Mouse (Mus musculus): Measurements from ENCODE around the gene Smad3. TPM values are rescaled to one million over a fixed set of nuclear protein-coding genes. Genes with fewer than 3 reads are reported as not detected.

Gene Smad3
- polyA plus RNA-seq, 1 experiment from 2014 or later: 24.5 TPM

GRCm38 (mm10) chr9:63678076-63678475 is 79.7 kb downstream of the Smad3 start:
- WGBS: 100% methylated on average over 1 of the region's 1 CpGs
- Histone ChIP-seq H3K36me3 (no peaks in the 10 kb centered on the region), H3K4me2 (replicated peaks) (no peak overlapping the region), H3K4me1 (peaks cover 3% of the 10 kb centered on the region; the same call in 1 of the 2 replicates), H3K4me3 (no peak overlapping the region), H3K9ac (no peak overlapping the region), H3K9me3 (no peaks in the 10 kb centered on the region), H3K27ac (no peak overlapping the region), H3K27me3 (replicated peaks) (no peaks in the 10 kb centered on the region)
- no peak for ATAC-seq (ENCODE audit: low FRiP score, low read depth)

DNA sequence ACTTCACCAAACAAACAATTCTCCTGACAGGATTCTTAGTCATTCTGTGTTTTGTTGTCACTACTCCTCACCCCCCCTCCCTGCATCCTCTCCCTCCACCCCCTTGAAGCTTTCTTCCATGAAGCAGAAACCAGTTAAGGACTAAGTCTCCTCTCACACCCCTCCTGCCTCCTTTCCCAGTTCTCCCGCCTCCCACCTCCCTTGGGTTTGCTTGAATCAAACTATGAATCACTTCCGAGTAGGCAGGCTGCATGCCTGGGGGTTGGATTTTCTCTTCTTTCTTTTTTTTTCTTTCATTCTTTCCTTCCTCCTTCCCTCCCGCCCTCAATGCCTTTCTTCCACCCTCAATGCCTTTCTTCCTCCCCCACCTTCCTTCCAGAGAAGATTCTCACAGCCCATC is 80.2 kb downstream of the Smad3 start:
- H3K4me1 ChIP-seq: peaks cover 4% of the 10 kb centered on the region; the same call in 1 of the 2 replicates
- ATAC-seq (ENCODE audit: low FRiP score, low read depth): no peak
- no peak overlapping the region for H3K4me2 ChIP-seq (replicated peaks)
- no peak overlapping the region for H3K27ac ChIP-seq
- no peaks in the 10 kb centered on the region for H3K9me3 ChIP-seq
- H3K9ac ChIP-seq: no peak overlapping the region
- H3K36me3 ChIP-seq: no peaks in the 10 kb centered on the region
- WGBS: 69% methylated on average over 3 of the region's 3 CpGs
- H3K4me3 ChIP-seq: no peak overlapping the region
- no peaks in the 10 kb centered on the region for H3K27me3 ChIP-seq (replicated peaks)

- WGBS: 89% methylated on average over 10 of the region's 10 CpGs
- H3K9me3 ChIP-seq: no peaks in the 10 kb centered on the region
- H3K9ac ChIP-seq: no peak overlapping the region
- ATAC-seq (ENCODE audit: low FRiP score, low read depth): no peak
- peaks cover 4% of the 10 kb centered on the region; the same call in 1 of the 2 replicates for H3K4me1 ChIP-seq
- H3K36me3 ChIP-seq: no peaks in the 10 kb centered on the region
- H3K4me2 ChIP-seq (replicated peaks): no peak overlapping the region
- no peaks in the 10 kb centered on the region for H3K27me3 ChIP-seq (replicated peaks)
- no peak overlapping the region for H3K27ac ChIP-seq
- H3K4me3 ChIP-seq: no peak overlapping the region
These were observed 83.2 kb downstream of the Smad3 start for GRCm38 (mm10) chr9:63674613-63675012.

DNA sequence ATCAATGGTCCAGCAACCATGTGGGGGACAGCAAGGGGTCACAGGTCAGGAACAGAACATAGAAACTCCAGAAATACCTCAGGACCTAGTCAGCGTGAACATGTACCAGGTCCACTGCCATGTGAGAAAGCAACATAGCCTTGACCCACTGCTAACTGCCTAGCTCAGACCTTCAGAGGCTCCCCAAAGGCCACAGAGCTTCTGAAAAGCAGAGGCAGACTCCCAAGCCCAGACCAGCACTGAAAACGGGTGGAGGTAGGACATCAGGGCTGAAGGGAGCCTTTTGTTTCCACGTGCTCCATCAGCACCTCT is 84.3 kb downstream of the Smad3 start:
- peaks cover 12% of the 10 kb centered on the region for H3K4me1 ChIP-seq
- H3K9ac ChIP-seq: no peak overlapping the region
- 80% methylated on average over 3 of the region's 3 CpGs for WGBS
- no peaks in the 10 kb centered on the region for H3K9me3 ChIP-seq
- H3K27ac ChIP-seq: no peak overlapping the region
- no peaks in the 10 kb centered on the region for H3K36me3 ChIP-seq
- no peak overlapping the region for H3K4me3 ChIP-seq
- no peak for ATAC-seq (ENCODE audit: low FRiP score, low read depth)
- H3K4me2 ChIP-seq (replicated peaks): no peak overlapping the region
- no peaks in the 10 kb centered on the region for H3K27me3 ChIP-seq (replicated peaks)

GRCm38 (mm10) chr9:63672797-63673493 is 84.8 kb downstream of the Smad3 start:
- H3K27ac ChIP-seq: no peak overlapping the region
- 82% methylated on average over 8 of the region's 8 CpGs for WGBS
- ATAC-seq (ENCODE audit: low FRiP score, low read depth): no peak
- H3K9ac ChIP-seq: no peak overlapping the region
- peaks cover 15% of the 10 kb centered on the region for H3K4me1 ChIP-seq
- no peaks in the 10 kb centered on the region for H3K9me3 ChIP-seq
- H3K27me3 ChIP-seq (replicated peaks): no peaks in the 10 kb centered on the region
- no peak overlapping the region for H3K4me2 ChIP-seq (replicated peaks)
- H3K36me3 ChIP-seq: no peaks in the 10 kb centered on the region
- H3K4me3 ChIP-seq: no peak overlapping the region

- Histone ChIP-seq H3K4me2 (replicated peaks) (no peak overlapping the region), H3K4me3 (no peak overlapping the region), H3K27ac (no peak overlapping the region), H3K9ac (no peak overlapping the region), H3K27me3 (replicated peaks) (no peaks in the 10 kb centered on the region), H3K36me3 (no peaks in the 10 kb centered on the region), H3K9me3 (no peaks in the 10 kb centered on the region), H3K4me1 (peaks cover 43% of the 10 kb centered on the region)
- ATAC-seq (ENCODE audit: low FRiP score, low read depth): no peak
- WGBS: 94% methylated on average over 7 of the region's 7 CpGs
These were observed 88.0 kb downstream of the Smad3 start for GRCm38 (mm10) chr9:63669816-63670215.

GRCm38 (mm10) chr9:63668621-63669020 is 89.2 kb downstream of the Smad3 start:
- ATAC-seq (ENCODE audit: low FRiP score, low read depth): no peak
- WGBS: 44% methylated on average over 1 of the region's 1 CpGs
- Histone ChIP-seq H3K27ac (no peak overlapping the region), H3K4me1 (peaks cover 45% of the 10 kb centered on the region), H3K27me3 (replicated peaks) (no peaks in the 10 kb centered on the region), H3K36me3 (no peaks in the 10 kb centered on the region), H3K9ac (no peak overlapping the region), H3K4me2 (replicated peaks) (no peak overlapping the region), H3K4me3 (no peak overlapping the region), H3K9me3 (no peaks in the 10 kb centered on the region)

- H3K27ac ChIP-seq: no peak overlapping the region
- peaks cover 6% of the 10 kb centered on the region; the same call in 1 of the 2 replicates for H3K36me3 ChIP-seq
These were observed 90.4 kb downstream of the Smad3 start for GRCm38 (mm10) chr9:63667373-63667724.

GRCm38 (mm10) chr9:63666612-63667372 is 91.0 kb downstream of the Smad3 start:
- peaks cover 41% of the 10 kb centered on the region for H3K4me1 ChIP-seq

More at GRCm38 (mm10) chr9:63667373-63667724, 90.4 kb downstream of the Smad3 start:
- Histone ChIP-seq H3K4me3 (no peak overlapping the region), H3K9me3 (no peaks in the 10 kb centered on the region), H3K27me3 (replicated peaks) (no peaks in the 10 kb centered on the region), H3K4me1 (peaks cover 41% of the 10 kb centered on the region), H3K9ac (no peak overlapping the region), H3K4me2 (replicated peaks) (no peak overlapping the region)
- ATAC-seq (ENCODE audit: low FRiP score, low read depth): no peak
- 80% methylated on average over 8 of the region's 8 CpGs for WGBS

DNA sequence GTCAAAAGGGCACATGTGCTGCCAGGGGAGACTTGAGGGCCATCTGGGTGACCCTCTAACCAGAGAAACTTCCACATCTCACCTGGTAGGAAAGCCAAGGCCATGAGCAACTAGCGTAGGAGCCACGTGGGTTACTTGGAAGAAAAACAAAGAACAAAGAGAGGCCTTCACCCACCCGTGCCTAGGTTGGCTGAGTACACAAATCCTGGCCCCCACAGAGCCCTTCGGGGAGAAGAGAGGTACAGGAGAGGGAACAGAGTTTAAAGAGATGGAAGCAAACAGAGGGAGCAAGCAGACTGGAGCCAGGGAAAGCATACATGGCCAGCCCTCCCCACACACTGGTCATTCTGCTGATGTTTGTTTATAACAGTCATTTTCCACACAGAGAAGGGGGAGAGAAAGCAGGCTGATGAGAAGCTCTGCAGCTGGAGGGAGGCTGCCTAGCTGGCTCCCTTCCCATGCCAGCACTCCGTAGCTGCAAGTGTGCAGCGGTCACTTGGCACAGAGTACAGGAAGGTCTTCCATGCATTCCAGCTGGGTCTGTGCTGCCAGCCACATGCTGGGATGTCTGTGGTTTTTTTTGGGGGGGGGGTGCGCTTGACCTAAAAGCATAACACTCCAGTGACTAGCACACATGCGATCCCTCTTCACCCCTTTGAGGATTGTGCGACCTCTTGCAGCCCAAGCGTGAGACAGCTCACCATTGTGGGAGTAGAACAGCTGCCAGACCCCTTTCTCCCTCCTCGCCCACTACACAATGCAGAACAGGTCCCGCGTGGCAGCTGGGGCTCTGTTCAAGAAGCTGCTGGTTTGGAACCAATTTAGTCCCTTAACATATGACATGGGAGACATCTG is 92.8 kb downstream of the Smad3 start:
- H3K9ac ChIP-seq: no peak overlapping the region
- no peak overlapping the region for H3K4me2 ChIP-seq (replicated peaks)
- no peaks in the 10 kb centered on the region for H3K9me3 ChIP-seq
- H3K27me3 ChIP-seq (replicated peaks): no peaks in the 10 kb centered on the region
- H3K4me3 ChIP-seq: no peak overlapping the region
- H3K27ac ChIP-seq: no peak overlapping the region
- WGBS: 44% methylated on average over 13 of the region's 13 CpGs
- H3K36me3 ChIP-seq: peaks cover 17% of the 10 kb centered on the region
- ATAC-seq (ENCODE audit: low FRiP score, low read depth): peak; percentile 70; the same call in 1 of the 2 replicates
- peaks cover 41% of the 10 kb centered on the region for H3K4me1 ChIP-seq

More at GRCm38 (mm10) chr9:63666612-63667372, 91.0 kb downstream of the Smad3 start:
- H3K36me3 ChIP-seq: peaks cover 6% of the 10 kb centered on the region
- 66% methylated on average over 18 of the region's 18 CpGs for WGBS
- H3K9me3 ChIP-seq: no peaks in the 10 kb centered on the region
- H3K9ac ChIP-seq: 0 out of 2 replicates have a peak overlapping the region, but pooled peaks have one; percentile 0
- H3K27me3 ChIP-seq (replicated peaks): no peaks in the 10 kb centered on the region
- no peak overlapping the region for H3K4me3 ChIP-seq
- H3K27ac ChIP-seq: no peak overlapping the region
- no peak overlapping the region for H3K4me2 ChIP-seq (replicated peaks)
- no peak for ATAC-seq (ENCODE audit: low FRiP score, low read depth)

DNA sequence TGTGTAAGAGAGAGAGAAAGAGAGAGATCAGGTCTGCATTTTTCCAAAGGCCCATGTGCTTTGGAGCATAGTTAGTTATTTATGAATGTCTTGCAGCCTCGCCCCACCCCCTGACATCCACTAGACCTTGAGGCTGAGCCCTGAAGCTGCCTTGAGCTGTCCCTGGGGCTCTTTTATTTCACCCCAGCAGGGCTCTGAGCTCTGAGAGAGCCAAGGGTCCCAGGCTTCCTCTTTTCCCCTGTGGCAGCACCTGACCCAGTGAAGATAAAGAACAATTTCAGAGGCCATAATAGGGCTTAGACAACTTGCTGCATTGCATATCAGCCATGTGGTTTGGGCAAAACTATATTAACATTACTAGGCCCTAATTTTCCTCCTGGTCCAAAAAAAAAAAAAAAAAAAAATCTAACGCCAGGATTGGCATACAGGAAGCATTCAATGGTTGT is 93.5 kb downstream of the Smad3 start:
- Histone ChIP-seq H3K4me3 (no peak overlapping the region), H3K9me3 (no peaks in the 10 kb centered on the region), H3K27ac (no peak overlapping the region), H3K27me3 (replicated peaks) (no peaks in the 10 kb centered on the region), H3K4me1 (peaks cover 41% of the 10 kb centered on the region), H3K4me2 (replicated peaks) (no peak overlapping the region), H3K9ac (no peak overlapping the region), H3K36me3 (peaks cover 20% of the 10 kb centered on the region)
- ATAC-seq (ENCODE audit: low FRiP score, low read depth): no peak
- 76% methylated on average over 2 of the region's 2 CpGs for WGBS

- Histone ChIP-seq H3K36me3 (peaks cover 23% of the 10 kb centered on the region), H3K4me1 (peaks cover 31% of the 10 kb centered on the region)
- ATAC-seq (ENCODE audit: low FRiP score, low read depth): no peak
These were observed 94.6 kb downstream of the Smad3 start for GRCm38 (mm10) chr9:63663222-63663621.

More at GRCm38 (mm10) chr9:63663222-63663621, 94.6 kb downstream of the Smad3 start:
- Histone ChIP-seq H3K4me2 (replicated peaks) (no peak overlapping the region), H3K27me3 (replicated peaks) (no peaks in the 10 kb centered on the region), H3K9ac (no peak overlapping the region), H3K4me3 (no peak overlapping the region), H3K9me3 (no peaks in the 10 kb centered on the region), H3K27ac (no peak overlapping the region)
- WGBS: 77% methylated on average over 10 of the region's 10 CpGs
